Mouse (Mus musculus): ENCODE data around the gene Sh3glb2.

The Sh3glb2 gene

DNA sequence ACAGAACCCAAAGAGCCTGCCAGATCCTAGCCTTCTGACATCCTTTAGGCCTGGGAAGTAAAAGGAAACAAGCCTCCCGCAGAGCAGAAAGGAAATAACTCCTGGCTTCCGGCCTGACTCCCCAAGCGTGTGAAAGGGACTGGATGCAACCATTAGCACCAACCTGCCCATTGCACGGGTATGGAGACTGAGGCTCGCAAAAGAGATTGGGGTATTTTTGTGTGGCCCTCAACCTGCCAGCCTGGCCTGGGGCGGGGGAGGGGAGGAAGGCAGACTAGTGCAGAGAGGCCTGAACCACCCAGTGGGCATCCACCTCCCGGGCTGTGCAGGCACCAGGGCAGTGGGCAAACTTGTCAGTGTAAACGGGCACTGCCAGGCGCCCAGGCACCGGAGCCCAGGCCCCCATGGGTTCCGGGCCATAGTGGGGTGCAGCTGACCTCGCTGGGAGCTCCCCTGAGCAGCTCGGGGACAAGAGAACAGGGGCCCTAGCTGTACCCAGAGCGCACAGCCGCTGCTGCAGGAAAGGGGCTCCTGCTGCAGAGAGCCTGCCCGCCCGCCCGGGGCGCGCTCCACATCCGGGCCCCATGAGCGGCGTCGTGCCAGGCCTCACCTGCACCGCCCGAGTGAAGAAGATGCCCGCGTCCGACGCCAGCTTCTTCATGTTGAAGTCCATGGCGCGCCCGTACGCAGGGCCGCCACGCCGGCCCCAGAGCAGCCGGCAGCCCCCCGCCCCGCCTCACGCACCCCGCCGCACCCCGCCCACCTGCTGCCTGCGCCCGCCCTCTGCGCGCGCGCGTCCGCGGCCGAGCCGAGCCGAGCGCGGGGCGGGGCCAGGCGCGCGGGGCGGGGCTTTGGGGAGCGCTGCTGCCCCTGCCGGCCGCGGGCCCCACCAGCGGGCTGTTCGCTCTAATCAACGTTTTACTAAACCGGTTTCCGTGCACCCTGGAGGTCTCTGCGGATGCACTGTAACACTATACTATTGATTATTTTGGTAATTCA is at the start of gene Sh3glb2:
Sh3glb2 (minus strand) TSS at position 805 of the 999 bp plus-strand sequence.
- DNase-seq (ENCODE audit: low spot score): peak; percentile 89

DNA sequence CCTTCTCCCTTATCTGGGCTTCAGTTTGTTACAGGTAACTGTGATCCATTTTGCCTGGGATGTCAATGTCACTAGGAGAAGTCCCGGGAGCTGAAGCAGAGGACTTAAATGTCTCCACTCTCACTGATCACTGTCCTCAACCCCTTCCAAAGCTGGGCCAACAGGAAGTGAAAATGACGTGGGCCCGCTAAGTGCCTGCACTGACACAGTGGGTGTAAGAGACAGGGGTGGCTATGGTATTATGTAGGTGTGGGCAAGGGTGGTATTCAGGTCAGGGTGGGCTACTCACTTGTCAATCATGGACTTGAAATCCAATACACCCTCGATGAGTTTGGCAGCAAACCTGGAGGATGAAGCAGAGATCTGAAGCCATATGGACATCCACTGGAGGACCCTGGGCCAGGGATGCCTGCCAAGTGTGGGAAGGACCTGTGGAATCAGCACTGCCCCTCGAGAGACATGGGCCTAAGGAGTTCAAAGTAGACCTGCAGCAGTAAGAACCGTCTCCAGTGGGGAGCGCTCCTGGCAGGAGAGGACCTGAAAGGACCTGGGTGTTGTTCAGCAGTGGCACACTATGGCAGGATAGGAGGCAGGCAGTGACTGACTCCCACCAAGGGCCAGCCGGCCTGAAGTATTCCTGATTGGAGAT is 49.4 kb upstream of the Sh3glb2 start:
- no peak for DNase-seq (ENCODE audit: low spot score)

DNA sequence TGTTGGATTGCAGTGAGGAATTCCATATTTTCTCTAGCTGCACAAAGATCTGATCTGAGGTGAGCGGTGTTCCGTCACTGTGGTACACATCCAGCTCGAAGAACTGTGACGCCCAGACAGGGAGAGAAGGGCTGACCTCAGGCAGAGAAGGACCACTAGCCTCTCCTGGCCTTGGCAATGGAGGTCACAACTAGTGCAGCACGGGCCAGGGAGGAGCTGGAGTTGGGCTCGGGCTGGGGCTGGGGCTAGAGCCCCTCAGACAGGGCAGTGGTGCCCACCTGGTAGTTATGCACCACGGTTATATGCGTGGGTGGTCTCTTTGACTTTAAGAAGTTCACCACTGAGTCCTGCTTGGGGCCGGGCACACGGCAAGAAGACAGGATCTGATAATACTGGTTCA is 48.6 kb upstream of the Sh3glb2 start:
- no peak for DNase-seq (ENCODE audit: low spot score)

DNA sequence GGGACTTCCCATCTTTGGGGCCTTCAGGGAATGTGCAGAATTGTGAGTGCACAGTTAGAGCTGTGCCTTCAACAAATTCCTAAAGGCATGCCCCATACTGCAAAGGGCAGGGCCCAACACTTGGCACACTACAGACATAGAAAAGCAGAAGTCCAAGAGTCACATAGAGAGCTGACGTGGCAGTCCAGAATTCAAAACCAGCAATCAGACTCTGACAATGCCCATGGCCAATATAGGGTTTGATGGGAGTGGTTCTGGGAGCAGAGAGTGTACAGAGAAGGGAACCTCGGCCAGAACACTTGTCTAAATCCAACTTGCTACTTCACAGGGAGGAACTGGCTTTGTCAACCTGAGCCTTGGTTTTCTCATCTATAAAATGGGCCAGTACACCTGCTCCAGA is 48.1 kb upstream of the Sh3glb2 start:
- DNase-seq (ENCODE audit: low spot score): no peak

DNA sequence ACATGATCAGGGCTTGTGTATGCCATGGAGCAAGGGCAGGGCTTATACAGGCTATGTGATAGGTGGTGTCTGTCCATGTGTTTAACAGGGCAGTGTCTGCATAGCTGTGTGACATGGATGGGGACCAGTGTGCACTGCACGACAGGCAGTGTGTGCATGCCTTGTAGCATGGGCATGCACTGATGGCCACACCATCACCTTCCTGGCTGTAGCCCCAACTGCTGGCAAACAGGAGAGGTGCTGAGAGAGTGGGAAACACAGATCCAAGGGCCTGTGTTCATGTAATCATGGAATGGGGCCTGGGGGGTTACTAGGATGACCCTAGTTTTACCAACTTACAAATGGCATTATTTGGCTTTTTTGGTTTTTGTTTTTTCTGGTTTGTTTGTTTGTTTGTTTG is 44.7 kb upstream of the Sh3glb2 start:
- DNase-seq (ENCODE audit: low spot score): no peak

DNA sequence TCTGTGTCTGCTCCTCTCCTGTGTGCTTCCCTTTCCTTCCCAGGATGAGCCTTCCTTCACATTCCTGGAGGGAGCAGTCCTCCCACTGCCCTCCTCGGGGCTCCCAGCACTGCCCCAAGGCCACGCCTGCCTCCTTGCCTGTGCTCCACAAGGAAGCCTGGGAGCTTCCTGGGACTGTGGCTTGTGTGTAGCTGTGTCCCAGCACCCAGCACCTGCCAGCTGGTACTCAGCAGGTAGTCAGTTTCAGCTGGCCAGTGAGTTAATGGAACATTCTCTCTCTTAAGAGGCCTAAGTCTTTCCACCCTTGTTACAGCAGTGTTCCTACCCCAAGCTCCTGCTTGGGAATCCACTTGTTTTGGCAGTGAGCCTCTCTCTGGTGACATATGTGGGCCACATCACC is 43.7 kb upstream of the Sh3glb2 start:
- no peak for DNase-seq (ENCODE audit: low spot score)

DNA sequence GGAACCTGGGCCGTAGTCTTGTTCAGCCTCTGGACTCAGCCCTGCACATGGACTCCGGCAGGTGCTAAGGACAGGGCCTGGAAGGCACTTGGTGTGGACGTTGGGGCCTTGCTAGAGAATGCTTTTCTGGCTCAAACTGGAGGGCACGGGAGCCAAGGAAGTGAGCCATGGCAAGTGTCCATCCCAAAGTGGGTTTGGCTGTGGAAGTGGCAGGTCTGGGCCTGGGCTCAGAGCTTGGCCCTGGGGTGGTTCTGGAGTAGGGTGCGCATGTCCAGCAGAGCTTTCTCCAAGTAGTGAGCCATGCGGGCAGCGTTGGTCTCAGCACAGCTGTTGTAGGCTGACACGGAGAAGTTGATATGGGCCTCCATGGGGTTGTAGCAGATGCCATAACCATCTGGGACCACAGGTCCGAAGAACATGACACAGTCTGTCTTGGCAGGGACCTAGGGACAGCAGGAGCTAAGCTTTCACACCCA is 43.3 kb upstream of the Sh3glb2 start:
- no peak for DNase-seq (ENCODE audit: low spot score)

DNA sequence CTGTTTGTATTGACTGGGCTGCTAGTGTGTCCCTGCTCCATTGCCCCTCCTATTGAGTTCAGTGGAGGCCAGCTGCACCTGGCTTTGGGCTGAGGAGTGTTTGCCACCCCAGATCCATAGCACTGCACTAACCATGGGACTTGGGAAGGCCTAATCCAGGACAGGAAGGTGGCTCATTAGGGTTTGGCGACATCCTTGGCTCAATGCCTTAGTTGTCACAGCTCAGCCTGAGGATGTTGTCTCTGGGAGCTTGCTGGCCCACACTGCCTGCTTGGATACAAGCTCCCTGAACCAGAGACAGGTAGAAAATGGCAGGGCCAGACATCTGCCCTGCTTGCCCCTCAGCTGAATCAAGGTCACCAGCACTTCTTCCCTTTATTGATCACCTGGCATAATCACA is 42.4 kb upstream of the Sh3glb2 start:
- no peak for DNase-seq (ENCODE audit: low spot score)

DNA sequence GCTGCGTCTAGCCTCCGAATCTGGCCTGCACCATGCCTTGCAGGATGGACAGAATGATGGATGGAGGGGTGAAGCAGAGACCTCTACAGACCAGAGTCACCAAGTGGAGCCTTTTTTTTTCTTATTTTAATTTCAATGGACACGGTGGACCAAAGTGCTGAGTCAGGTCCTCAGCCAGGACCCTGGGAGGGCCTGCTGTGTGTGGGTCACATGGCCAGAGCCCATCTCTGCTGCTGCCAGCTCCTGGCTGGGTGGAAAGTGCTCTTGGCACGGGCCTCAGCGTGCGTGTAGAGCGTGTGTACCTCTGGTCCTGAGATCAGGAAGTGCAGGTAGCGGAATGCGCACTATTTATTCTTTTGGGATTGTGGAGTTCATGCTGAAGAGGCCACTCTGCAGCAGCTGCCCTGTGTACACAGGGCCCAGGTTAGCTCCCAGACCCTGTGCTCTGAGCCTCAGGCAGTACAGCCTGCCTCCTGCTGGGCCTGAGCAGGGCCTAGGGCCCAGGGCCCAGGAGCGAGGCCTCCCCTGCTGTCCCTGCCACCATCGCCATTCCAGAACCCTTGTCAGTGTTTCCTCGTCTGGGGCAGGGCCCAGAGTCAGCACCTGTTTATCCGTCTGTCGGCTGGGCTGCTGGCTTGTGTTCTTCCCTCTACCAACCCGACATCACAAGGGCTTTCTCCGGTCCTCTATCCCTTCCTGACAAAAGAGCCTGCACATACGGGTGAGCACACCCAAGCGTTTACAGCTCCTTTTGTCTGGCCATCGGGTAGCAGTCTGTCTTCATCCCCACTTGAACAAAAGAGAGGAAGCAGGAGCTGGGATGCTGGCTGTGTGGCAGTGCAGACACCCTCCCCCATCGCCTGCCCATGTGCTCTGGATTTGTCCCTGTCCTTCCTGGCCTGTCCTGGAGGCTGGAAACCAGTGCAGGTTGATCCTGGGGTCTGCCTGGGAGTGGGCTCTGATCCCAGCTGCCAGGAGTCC is 40.3 kb upstream of the Sh3glb2 start:
- DNase-seq (ENCODE audit: low spot score): no peak

DNA sequence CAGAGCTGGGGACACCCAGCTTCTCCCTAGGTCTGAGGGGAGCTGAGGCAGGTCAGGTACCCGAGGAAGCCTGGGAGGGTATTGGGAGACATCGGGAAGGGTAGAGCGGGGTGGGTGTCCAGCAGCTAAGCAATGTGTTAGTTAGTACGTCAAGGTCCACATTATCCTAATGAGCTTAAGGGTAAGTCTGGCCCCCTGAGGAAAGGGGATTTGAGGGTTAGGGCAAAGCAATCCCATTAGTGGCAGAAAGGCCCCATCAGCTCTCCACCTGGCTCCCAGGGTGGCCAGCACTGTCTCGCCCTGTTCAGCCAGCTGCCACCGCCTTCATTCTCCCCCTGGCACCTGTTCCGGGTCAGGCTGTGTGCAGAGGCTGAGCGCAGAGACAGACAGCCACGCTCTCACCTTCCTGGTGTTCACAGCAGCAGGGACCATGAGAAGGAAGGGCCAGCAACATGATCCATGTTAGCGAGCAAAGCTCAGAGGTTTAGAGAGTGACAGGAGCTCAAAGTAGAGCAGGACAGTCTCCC is 38.9 kb upstream of the Sh3glb2 start:
- no peak for DNase-seq (ENCODE audit: low spot score)

DNA sequence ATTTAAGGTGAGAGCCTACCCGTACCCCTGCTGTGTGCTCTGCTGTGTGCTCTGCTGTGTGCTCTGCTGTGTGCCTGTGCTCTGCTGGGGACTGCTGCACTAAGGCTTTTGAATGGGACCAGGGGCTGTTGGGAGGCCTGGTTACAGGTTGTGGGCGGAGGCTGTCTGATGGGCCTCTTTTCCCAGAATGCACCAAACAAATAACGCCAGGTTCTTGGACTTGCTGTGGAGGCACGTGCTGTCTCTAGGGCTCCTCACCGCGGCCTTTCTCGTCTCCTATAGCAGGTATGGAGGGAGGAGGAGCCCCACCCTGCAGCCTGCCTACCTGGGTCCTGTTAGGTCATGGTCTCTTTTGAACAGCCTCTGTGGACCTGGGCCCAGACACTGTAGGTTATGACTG is 37.1 kb upstream of the Sh3glb2 start:
- DNase-seq (ENCODE audit: low spot score): no peak

DNA sequence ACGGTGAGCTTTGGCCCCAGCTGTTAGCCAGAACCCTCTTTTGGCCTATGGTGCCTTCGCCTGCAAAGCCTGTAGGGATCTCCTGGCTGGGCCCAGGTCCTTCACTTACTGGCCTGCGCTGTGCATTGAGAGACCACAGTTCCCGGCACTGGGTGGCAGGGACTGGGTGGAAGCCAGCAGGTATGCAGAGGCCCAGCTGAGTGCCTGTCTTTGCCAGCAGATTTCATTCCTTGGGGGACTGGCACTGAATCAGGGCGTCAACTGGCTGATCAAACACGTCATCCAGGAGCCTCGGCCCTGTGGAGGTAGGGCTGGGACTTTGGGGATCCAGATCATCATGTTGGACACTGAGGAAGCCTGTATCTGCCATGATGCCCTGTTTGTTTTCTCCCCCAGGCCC is 36.6 kb upstream of the Sh3glb2 start:
- no peak for DNase-seq (ENCODE audit: low spot score)

DNA sequence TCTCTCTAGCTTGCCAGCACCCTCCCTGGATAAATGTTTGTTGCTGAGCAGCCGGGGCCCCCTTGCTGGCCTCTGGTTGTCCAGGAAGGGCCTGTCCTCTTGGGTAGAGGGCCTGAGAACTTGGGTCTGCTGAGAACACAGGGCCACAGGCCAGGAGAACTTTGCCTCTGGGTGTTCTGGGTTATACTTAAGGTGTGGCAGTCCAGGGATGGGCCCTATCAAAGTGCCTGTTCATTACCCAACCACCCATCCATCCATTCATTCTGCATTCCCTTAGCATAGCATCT is 34.2 kb upstream of the Sh3glb2 start:
- DNase-seq (ENCODE audit: low spot score): no peak

DNA sequence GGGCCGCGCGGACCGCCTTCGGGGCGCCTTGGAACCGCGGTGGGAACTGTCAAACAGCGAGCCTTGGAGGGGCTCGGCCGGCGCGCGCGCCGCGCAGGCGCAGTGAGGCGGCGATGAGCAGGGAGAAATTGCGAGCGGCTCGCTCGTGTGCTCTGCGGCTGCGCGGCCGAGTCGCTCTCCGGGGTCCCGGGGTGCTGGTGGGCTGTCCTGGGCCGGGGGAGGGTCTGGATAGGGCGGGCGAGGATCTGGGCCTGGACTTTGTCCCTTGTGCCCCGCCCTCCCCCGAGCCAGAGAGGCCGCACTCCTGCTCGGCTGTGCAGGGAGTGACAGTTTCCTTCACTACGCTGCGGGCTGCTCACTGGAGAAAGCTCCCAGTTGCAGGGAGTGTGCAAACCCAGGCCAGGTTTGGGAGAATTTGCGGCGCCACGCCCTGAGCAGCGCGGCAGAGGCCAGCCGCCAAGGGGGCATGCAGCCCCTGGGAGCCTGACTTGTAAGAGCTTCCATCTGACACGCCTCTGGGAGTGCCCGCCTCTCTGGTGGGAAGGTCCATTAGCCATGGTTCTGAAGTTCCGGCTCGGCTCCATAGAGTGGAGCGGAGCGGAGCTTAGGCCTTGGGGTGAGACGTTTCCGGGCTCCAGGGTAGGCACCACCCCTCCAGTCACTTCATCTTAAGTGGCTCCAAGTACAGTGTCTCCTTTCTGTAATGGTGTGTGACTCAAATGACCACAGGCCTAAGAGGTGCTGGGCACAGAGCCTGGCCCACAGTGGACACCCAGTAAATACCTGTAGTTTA is 33.6 kb upstream of the Sh3glb2 start:
- DNase-seq (ENCODE audit: low spot score): peak; percentile 75

DNA sequence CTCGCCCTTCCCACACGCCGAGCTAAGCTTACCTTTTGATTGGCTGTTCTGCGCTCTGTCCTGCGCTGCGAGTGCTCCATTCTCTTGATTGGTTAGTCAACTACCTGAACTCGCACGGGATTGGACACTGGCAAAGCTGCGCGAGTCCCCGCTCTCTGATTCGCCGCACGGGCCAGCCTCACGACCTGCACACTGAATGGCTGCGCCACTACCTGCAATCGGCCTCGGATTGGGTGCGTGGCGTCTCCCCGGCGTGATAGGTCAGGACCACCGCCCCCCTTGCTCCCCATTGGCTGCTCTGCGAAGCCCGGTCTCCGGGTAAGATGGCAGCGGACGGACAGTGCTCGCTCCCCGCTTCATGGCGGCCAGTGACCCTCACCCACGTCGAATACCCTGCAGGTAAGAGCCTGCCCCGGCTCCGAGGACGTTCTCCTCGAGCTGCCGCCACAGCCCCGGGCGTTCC is 33.0 kb upstream of the Sh3glb2 start, which contains the start of gene Dolpp1:
Dolpp1 (plus strand) TSS at position 141 of the 463 bp plus-strand sequence.
- DNase-seq (ENCODE audit: low spot score): peak; percentile 92

DNA sequence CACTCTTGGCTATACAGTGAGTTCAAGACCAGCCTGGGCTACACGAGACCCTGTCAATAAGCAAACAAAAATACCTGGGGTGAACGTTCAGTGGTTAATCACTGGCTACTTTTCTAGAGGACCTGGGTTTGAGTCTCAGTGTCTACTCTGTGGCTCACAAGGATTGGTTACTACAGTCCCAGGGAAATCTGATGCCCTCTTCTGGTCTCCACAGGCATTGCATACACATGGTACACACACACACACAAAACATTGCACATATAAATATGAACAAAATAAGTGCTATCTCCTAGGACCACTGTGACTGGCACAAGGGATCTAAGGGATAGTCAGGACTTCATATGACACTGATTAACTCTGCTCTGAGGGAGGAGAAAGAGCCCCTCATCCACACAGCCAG is 29.9 kb upstream of the Sh3glb2 start:
- no peak for DNase-seq (ENCODE audit: low spot score)

DNA sequence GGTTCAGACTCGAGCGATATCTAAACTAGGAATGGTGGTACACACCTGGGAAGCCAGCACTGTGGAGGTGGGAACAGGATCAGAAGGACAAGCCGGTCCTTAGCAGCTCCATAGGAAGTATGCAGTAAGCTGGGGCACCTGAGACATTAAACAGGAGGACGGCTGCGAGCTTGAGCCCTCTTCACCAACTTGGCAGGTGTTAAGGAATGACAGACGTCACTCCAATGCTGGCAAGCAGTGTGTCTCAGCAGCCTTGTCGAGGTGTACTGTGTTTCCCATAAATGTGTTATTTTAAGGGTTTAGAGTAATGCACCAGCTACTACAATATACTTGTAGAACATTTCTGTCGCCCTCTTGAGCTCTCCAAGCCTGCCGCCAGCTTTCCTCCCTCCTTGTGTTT is 27.8 kb upstream of the Sh3glb2 start:
- no peak for DNase-seq (ENCODE audit: low spot score)

DNA sequence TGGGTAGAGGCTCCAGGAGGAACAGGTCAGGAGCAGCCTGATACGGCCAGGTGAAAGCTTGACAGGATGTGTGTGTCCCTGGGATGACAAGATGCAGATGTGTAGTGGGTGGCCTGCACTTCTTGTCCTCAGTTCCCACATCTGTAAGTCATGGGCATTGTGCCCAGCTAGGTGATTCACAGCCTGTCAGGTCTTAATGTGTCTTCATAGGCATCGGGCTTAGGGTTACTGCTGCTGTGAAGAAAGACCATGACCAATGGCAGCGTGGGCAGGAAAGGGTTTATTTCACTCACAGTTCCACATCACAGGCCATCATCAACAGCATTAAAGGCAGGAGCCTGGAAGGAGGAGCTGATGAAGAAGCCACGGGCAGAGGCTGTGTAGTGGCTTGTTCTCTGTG is 26.5 kb upstream of the Sh3glb2 start:
- DNase-seq (ENCODE audit: low spot score): no peak

DNA sequence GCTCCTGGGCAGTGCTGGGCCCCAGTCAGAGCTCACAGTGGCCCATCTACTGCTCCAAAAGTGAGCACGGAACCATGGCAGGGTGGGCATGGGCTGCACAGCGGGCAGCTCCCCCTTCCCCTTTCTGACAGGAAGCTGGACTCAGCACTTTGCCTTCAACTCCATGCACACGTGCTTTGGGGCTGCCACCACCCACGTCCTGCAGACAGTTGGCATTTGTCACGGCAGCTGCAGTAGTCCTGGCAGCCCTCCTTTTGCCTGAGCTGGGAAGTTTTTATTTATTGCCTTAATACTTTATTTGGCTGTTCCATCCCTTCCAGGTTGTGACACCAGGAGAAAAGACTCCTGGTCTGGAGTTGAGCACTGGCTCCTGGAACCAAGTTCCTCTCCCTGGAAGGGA is 25.7 kb upstream of the Sh3glb2 start:
- no peak for DNase-seq (ENCODE audit: low spot score)

DNA sequence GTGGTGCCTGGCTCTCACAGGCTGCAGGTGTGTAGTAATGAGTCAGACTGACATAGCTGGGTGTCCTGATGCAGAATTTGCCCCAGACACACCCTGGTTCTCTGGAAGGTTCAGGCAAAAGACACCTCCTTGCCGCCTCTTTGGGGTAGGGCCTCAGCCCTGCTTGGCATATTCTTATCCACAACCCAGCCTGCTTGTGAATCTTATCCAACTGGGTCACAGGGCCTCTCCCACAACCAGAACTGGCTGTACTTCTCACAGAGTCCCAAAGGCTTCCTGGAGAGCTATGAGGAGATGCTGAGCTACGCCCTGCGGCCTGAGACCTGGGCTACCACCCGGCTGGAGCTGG is 22.2 kb upstream of the Sh3glb2 start:
- no peak for DNase-seq (ENCODE audit: low spot score)

Measured in ovary, postnatal 36 days (tissue).